Mouse (Mus musculus) lung, postnatal 10 days (tissue): ENCODE results near the gene Vash2.
"Not testable (repeated sequence)": the region's sequence is repeated elsewhere in the genome, so short reads cannot be mapped to it uniquely, and the experiment has no call there.

Experiments
- DNase-seq: peaks from one replicate; pipeline ENCODE4 v3.0.0; 2021

Gene Vash2

DNA sequence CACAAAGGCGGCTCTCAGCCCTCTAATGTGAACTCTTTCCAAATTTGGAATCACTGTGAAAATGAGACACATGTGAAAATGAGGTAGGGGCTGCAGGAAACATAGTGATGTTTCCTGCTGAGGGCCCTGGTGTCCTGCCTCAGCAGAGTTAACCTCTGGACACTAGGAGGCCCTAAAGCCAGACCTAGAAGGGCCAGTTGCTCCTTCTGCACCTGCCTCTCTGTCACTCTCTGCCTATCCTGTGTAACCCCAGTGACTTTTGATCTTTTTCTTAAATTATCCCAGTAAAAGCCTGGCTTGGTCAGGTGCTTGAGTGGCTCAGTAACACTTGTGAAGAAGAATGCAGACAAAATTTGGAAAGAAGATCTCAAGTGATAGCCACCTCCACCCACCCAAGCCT lies 4.3 kb downstream of the Vash2 start:
- no peak for DNase-seq

DNA sequence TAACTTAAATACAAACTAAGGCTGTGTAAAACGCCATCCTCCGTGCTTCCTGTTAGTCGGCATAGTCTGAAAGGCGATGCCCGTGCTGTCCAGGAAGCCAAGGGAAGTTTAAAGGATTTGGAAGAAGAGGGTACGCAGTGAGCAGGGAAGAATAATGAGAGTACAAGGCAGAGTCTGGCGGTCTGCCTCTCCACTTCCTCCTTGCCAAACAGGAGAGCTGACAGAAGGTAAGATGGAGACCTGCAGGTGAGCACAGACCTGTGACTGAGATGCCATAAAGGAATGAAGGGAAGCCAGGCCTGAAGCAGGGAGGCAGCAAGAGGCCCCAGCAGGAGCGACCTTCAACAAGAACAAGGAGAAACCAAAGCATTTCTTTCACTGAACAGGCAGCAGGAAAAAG lies 4.9 kb downstream of the Vash2 start:
- DNase-seq: no peak

DNA sequence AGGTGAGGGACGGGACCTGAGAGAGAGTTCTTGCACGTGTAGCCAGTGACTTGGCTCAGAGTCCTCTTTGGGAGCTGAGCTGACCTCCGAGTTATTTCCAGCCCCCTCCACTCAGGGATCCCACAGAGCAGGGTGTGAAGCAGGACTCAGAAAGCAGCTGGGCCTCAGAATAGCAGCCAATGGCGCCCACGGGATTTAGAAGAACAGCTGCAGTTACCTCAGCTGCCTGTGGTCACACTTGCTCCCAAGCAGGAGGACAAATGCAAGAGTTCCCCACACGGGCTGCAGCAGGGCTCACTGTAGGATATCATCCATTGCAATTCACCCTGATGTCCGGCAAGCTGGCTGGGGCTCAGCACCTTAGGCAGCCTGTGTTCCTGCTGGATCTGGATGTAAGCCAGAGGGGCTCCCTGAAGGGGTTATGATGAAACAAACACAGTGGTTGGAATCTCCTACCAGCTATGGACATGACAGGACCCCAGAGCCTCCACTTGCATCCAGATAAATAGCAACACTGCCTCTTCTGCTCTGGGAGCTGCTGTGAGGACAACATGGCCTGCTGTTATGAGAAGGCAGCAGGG lies 6.4 kb downstream of the Vash2 start:
- DNase-seq: peak; percentile 46

DNA sequence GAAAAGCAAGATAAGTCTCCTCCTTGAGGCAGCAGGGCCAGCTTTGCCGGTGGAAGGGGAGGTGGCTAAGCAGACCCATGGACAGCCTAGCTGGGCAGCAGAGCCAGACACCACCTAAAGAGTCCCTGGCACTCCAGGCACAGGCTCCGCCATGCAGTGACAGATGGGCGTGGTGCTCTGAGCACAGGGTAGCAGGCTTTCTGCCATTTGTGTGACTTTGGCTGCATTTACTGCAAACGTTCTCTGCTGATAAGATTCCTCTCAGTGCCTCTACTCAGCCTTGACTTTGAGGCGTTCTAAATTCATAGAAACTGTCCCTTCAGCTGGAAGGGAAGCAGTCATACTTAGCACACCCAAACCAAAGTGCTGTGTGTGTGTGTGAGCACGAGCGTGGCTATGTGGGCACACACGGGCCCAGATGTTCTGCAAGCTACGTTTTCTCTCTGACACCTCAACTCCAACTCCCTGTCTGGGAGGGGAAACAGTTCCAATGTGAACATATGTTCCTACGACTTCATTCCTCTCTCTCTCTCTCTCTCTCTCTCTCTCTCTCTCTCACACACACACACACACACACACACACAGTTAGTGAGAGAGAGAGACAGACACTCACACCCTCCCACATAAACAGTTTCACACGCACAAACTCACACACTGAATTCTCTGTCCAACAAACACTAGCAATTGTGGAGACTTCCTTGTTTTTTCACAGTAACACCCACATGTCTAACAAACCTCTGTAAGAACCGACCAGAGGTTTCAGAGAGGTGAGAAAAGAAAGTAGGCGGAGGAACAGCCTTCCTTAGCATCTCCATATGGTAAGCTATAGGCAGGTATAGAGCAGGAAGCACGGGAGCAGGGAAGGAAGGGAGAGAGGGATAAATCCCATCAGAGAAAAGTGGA lies 7.1 kb downstream of the Vash2 start:
- DNase-seq: no peak

DNA sequence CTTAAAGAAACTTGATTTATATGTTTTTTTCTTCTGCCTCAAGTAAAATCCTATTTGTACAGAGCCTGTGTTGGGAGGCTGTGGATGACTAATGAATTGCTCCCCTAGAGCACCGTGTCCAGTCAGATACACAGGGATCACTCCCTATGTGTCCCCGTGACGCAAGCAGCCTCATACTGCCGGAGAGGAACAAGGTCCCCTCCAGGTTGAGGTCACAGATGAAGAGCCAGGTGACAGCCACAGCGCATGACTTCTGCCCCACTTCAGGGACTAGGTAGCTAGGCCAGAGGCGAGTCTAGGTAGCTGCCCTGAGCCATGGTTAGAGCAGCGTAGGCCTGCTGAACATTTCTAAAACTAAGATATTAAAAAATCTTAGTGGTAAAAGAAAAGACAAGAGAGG lies 11.1 kb downstream of the Vash2 start:
- DNase-seq: no peak

DNA sequence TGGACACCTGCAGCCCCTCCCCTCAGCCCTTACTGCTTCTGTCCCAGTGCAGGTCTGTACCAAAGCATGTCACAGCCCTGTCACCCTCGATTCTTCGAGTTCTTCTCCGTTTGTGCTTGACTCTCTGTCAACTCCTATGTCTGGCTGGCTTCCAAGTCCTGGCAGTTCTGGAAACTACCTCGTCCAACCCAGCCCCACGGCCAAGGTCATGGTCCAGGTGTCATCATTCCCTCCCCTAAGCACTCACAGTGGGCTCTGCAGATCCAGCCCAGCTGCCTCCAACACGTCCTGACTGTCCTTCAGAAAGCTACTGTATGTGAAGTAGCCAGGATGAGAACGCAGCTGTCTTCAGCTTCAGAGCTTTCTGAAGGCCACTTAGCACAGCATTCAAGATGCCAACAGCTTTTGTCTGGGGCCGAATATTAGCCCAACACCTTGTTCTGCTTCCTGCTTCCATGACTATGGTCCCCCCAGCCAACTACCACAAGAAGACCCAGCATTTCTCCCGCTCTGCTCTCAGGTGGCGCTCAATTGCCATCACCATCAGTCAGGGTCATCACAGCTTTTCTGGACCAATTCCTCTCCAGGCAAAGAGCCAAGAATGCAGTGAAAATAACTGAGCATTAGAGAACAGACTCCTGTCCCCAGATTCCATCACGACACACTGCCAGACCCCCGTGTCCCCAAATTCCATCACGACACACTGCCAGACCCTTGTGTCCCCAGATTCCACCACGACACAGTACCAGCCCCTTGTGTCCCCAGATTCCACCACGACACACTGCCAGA lies 13.9 kb downstream of the Vash2 start:
- peak; percentile 20 for DNase-seq

DNA sequence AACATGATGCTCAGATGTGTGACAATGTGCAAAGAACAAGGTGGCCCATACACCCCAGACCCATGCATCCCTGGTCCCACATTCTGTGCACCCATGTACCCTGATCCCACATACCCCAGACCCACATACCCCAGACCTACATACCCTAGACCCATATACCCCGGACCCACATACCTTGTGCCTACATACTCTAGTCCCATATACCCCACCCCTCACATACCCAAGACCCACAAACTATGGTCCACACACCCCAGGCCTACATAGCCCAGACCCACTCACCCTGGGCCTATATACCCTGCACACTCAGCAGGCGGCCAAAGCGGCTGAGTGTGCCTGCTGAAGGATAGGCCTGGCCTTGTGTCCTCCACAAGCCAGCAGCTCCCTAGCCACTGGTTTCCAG lies 16.3 kb downstream of the Vash2 start:
- DNase-seq: no peak

DNA sequence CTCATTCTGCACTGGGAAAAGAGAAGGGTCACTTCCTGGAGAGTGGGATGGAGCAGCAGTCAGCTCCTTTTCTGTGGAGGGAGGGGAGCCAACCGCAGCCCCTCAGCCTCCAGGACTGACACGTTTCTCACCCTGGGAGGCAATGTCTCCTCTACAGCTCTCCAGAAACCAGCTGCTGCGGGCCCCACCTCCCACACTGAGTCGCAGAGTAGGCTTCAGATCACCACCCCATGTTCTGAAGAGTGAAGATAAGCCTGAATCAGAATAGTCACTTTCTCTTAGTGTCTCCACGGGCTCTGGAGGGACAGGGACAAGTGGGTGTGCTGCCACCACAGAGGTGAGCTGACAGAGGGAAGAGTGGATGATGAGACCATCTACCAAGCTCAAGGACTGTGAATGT lies 20.3 kb downstream of the Vash2 start:
- DNase-seq: no peak

DNA sequence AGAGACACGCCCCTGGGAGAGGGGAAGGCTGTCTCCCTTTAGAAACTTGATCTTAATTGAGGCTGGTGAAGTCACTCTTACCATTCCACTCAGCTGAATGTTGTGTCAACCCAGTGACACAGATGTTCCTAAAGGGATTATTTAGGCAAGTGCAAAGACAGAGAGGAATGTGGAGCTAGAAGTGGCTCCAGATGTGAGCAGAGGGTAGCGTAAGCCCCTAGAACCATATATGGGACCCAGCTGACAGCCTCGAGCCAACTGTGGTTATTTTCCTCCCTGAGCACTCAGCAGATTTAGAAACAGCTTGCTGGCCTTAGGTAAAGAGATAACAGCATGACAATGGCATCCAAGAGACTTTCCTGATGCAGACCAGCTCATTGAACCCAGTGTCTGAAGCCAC lies 26.1 kb downstream of the Vash2 start:
- DNase-seq: no peak

DNA sequence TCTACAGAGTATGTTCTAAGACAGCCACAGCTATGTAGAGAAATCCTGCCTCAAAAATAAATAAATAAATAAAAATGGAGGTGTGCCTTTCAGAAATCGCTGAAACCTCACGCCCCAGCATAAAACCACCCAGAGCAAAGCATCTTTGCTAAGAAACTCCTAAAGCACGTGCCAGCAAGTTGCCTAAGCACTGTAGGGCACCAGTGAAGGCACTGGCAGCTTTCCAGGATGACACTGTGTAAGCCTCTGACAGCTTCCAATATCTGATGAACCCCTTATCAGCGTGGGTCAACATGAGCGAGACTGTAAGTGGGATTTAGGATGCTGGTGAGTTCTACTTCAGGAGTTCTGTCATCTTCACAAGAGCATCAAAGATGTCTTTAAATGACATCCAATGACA lies 28.1 kb downstream of the Vash2 start:
- no peak for DNase-seq

DNA sequence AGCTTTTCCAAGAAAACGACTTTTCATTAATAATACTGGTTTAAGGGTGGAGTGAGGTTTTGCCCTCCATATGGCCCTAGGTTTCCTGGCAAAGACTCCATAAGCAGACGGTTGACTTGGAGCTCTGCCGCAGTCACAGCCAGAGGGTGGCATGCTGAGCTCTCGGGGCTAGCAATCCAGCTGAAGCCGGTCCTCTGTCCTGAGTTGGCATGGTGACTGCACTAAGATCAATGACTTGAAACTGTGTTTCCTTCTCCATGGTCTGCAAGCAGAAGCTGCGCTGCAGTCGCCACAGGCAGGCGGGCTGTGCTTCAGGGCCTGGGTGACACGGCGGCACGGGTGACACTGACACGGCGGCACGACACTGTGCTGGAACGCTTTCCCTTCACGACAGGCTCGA lies 30.2 kb downstream of the Vash2 start:
- DNase-seq: no peak

DNA sequence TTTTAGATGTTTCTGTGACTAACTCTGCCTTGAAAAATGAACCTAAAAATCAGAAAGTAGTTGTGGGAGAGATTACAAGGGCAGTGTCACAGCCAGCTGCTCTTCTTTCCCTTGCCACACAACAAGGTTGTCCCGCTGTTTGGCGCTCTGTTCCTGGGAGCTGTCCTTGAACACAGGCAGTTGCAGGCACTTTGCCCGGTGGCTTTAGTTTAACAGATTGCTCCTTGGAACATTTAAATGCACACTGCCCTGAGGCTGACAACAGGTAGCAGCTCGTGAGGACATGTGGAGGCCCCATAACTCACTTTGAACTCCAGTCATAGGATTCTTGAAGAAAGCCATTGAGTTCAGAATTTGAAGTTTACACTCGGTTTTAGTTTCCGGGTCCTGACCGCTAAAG lies 30.7 kb downstream of the Vash2 start:
- no peak for DNase-seq

DNA sequence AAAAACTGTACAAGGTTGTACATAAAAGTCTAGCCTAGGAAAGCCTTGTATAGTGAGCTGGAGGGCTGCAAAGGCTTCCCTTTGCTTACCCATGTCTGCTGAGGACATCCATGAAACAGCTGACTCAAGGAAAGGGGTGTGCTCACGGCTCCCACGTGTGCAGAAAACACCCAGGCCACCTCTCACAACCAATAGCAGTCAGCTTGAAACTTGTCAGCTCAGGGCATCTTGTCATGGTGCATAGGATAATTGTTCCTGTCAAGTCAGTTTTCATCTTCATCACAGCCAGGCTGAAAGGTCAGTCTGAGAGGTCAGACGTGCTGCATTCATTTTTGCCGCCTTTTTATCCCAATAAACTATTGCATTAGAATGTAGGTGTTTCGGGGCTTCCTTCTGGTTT lies 31.1 kb downstream of the Vash2 start:
- no peak for DNase-seq

DNA sequence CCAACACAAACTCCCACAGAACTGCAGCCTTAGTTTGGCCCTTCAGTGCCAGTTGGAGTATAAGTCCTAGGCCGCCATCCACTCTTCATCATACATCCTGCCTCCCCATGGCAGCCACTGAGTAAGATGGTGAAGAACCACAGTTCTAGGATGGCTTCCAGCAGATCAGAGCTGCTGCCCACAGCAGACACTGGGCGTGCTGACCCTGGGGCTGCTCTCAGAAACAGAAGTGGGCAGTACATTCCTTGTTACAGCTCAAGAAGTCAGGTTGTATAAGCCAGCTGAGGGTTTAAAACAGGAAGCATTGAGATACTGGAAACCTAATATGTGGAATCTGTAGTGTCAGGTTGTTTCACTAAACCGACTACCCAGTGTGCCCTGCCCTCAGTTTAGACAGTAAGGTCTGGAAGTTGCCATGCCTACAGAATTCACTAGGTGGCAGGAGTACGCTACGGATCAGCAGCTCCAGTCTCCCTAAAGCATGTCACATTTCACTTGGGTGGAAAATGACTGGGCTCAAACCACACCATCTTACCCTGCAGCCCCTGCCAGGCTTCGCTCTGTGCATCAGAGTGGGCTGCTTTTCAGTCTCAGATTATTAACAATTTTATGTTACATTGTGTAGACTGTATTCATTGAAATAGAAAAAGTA lies 34.9 kb downstream of the Vash2 start:
- peak; percentile 87 for DNase-seq

DNA sequence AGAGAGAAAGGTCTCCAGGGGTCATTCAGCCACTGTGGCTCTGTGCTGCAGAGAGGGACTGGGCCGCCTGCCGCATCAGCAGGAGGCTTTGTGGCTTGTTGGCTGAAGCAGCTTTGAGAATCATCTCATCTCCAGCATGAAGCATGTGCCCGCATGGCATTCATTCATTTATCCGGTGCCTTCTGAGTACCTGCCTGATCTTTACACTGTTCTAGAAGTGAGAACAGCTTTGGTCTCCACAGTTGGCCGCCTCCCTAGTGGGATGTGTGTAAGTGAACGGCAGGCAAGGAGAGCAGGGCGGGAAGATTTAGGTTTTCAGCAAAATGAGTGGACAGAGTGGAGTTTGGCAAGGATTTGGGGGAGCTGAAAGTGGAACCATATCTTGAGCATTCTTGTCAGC lies 39.3 kb downstream of the Vash2 start:
- no peak for DNase-seq

DNA sequence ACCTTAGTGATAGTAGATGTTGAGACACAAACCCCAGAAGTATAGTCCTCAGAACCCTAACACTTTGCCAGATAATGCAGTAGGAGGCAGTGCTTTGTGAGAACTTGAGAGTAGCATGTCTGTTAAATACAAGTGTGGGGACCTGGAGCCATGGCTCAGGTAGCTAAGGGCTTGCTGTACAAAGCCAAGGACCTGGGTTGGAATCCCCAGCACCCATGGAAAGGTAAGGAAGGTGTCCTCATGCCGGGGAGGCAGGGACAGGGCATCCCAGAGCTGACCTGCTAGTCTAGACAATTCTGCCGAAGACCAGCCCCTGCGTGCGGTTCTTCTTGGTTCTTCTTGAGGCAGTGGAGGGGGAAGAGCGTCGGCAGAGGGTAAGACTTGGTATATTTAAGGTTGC lies 48.9 kb downstream of the Vash2 start:
- DNase-seq: no peak

DNA sequence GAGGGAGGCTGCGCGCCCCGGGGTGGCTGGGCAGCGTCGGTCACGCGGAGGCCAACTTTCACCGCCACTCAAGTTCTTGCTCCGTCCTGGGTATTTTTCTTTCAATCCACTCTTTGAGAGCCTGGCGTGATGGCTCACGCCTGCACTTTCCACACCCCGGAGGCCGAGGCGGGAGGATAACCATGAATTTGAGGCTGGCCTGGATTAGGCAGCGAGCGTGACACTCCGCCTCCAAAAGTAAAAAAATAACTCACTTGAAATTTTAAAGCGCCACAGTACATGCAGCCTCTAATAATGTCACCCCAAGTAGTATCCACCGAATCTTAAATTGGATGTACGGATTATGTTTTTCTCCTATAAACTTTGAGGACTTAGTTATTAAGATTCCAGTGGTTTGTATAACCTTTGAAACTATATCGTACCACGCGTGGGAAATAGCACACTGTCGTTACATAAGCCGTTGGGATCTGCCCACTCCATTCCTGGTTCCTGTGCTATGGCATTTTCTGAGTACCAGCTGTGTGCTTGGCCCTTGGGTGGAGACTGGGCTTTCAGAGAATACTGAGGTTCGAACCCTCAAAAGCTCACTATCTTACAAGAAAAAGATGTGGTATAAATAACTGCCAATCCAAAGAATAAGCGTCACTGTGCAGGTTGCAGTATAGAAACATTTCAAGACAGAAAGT lies 49.9 kb downstream of the Vash2 start:
- peak; percentile 73 for DNase-seq

DNA sequence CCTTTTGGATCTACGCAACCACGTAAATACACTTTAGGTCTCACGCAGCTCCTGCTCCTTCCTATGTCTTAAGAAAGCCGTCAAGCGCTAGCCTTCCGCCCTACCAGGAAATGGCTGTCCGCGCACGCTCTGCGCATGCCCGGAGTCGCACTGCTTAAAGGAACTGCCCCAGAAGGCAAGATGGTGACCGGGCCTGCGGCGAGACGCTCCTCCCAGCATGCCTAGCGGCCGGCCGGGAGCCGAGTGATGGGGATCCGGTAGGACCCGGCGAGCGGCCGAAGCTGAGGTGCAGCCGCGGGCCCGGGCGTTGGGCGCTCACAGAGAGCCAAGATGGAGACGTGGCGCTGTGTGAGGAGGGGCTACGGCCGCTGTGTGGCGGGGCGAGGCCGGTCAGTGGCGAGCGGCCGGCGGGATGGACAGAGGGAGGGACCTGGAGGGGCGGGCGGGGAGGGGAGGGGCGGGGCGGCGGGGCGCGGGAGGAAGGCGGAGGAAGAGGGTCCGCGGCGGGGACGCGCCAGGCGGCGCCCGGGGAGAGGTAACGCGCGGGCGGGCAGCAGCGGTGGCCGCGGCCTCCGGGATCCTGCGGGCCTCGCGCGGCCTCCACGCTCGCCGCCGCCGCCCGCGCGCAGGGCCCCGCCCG lies 50.6 kb downstream of the Vash2 start:
- peak; percentile 99 for DNase-seq

DNA sequence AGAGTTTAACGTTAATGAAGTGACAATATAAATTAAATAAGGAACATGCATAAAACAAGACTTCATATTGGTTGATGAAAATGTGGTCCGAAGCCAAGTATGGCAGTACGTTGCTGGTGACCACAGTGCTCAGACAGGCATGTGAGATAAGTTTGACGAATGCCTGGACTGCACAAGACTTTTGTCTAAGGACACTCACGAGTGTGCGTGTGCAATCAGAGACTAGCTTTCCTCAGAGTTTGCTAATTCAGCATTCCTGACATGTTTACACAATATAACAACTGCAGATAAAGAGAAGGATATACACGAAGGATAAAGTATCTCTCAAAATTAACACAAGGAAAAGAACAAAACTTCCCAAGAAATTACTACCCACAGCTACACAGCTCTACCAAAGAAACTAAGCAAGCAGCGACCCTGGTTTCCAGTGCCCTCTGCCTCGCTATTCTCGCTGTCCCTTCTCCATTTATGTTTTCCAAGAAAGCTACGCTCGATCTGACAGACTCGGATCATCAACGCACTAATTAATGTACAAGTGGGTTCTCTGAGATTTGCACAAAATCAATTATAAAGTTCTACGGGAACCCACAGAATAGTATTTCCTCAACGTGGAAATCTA lies 51.2 kb downstream of the Vash2 start:
- DNase-seq: peak; percentile 32

DNA sequence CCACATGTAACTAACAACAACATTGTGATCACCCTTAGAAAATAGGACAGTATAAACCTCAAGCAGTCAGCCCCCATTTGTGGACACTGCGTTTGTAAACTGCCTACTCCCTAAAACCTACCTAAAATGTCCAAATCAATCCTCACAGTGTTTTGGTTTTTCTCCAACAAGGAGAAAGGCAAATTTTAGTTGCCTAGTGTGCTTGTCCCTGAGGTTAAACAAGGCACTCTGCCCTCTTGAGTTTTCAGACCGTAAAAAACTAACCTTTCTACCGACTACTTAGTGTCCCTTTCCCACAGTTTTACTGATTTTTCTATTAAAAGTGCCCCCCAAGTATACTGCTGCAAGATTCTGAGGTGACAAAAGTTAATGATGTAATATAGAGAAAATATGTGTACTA lies 51.8 kb downstream of the Vash2 start:
- DNase-seq: no peak

DNA sequence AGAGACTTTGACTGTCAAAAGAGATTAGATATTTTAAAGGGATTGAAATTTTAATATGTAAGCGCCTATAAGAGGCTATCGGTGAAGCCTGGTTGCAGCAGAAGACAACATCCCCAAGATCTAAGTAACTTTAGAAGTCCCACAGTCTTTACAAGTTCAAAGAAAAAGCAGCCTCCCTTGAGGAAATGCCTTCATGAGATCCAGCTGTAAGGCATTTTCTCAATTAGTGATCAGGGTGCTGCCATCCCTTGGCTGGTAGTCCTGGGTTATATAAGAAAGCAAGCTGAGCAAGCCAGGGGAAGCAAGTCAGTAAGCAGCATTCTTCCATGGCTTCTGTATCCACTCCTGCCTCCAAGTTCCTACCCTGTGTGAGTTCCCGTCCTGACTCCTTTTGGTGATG lies 54.3 kb downstream of the Vash2 start, which contains the start of gene Angel2:
Angel2 (plus strand) TSS at position 301 of the 400 bp plus-strand sequence.
- DNase-seq: not testable (repeated sequence)
